Mouse (Mus musculus) limb, embryonic 14.5 days (tissue): Measurements from ENCODE around the gene Jazf1. TPM values are rescaled to one million over a fixed set of nuclear protein-coding genes. Genes with fewer than 3 reads are reported as not detected.

ENCODE experiments used
- ATAC-seq: fragments of 200-750 bp; cut with Nextera tagmentation; 2 replicates; pipeline ENCODE4 v1.8.0; 2017; ENCODE audit warnings: low read depth, moderate number of reproducible peaks, moderate TSS enrichment; ENCODE audit not compliant: low FRiP score
- DNase-seq: peaks from one replicate; pipeline ENCODE4 v3.0.0-alpha.2; 2015; ENCODE audit warnings: low spot score
- H3K27ac ChIP-seq: fragments of 300-500 bp; sonication (generic); replicated peaks from 2 replicates; pipeline ENCODE4 v1.5.1; 2014; ENCODE audit warnings: low read depth, mild to moderate bottlenecking, low read length, moderate library complexity, mixed read lengths
- H3K27me3 ChIP-seq: fragments of 300-500 bp; sonication (generic); 2 replicates; pipeline ENCODE4 v1.6.1; 2014; ENCODE audit warnings: low read length, mixed read lengths; ENCODE audit not compliant: control insufficient read depth, insufficient read depth
- H3K36me3 ChIP-seq: fragments of 300-500 bp; sonication (generic); 2 replicates; pipeline ENCODE4 v1.6.1; 2014; ENCODE audit warnings: mild to moderate bottlenecking, low read length, moderate library complexity, mixed read lengths; ENCODE audit not compliant: control insufficient read depth, insufficient read depth
- H3K4me1 ChIP-seq: fragments of 300-500 bp; sonication (generic); 2 replicates; pipeline ENCODE4 v1.6.1; 2014; ENCODE audit warnings: antibody characterized with exemption, low read length, mixed read lengths; ENCODE audit not compliant: control insufficient read depth, insufficient read depth
- H3K4me2 ChIP-seq: fragments of 300-500 bp; sonication (generic); replicated peaks from 2 replicates; pipeline ENCODE4 v1.6.1; 2014; ENCODE audit warnings: low read depth, mild to moderate bottlenecking, low read length, moderate library complexity; ENCODE audit not compliant: severe bottlenecking
- H3K4me3 ChIP-seq: fragments of 300-500 bp; sonication (generic); replicated peaks from 2 replicates; pipeline ENCODE4 v1.5.1; 2014; ENCODE audit warnings: low read length
- H3K9ac ChIP-seq: fragments of 300-500 bp; sonication (generic); 2 replicates; pipeline ENCODE4 v1.6.1; 2014; ENCODE audit warnings: mild to moderate bottlenecking, low read depth, low read length, moderate library complexity; ENCODE audit not compliant: severe bottlenecking
- H3K9me3 ChIP-seq: fragments of 300-500 bp; sonication (generic); 2 replicates; pipeline ENCODE4 v1.6.1; 2016; ENCODE audit warnings: low read length; ENCODE audit not compliant: control insufficient read depth
- POLR2A ChIP-seq: fragments of 200-500 bp; IDR thresholded peaks from 2 replicates; pipeline ENCODE4 v1.8.0; 2012; ENCODE audit warnings: inconsistent platforms, mild to moderate bottlenecking, moderate library complexity, borderline replicate concordance; ENCODE audit not compliant: insufficient read depth, insufficient read length; ENCODE audit errors: extremely low read depth
- WGBS: fragments of 180-500 bp; shearing (Covaris S2); extraction: QIAGEN DNeasy Blood & Tissue Kit; methylation state at CpG from one replicate; pipeline ENCODE4 v1.1.7; 2014; 5-methylcytosine and 5-hydroxymethylcytosine counted together
- polyA plus RNA-seq, 2 experiments: library from polyadenylated mRNA; depleted of rRNA in 1 of 2; stranded (reverse) in 1 of 2; unstranded in 1 of 2; fragments of >200 nt; fragmentation: Nextera tagmentation in 1 of 2; extraction: Ambion mirVana in 1 of 2; gene quantifications; 2 replicates each; pipeline versions ENCODE4 v1.2.1 to v1.2.3; 2012 to 2014

Jazf1 gene
- polyA plus RNA-seq, 2 experiments: 13.2 to 22.0 TPM

DNA sequence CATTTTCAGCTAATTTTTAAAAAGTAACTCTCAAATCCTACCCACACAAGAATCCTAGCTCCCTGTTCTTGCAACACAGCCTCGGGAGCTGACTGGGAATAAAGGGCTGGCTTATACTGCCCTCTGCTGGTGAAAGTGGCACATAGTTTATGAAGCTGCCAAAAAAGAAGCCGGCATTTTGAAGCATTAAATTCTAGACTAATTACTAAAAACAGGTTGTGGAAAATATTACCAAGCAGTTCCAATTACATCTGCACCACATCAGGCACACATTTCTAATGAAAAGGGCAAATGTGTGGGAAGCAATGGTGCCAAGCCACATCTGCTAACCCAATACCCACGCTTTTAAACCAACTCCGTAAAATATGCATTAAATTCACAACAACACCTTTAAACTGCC, 81.0 kb downstream of the Jazf1 start:
- Histone ChIP-seq H3K4me2 (no peak overlapping the region), H3K36me3 (no peaks in the 10 kb centered on the region), H3K27ac (no peak overlapping the region), H3K9ac (no peak overlapping the region), H3K27me3 (no peaks in the 10 kb centered on the region), H3K4me1 (no peaks in the 10 kb centered on the region; the same call in 1 of the 2 replicates), H3K9me3 (no peaks in the 10 kb centered on the region), H3K4me3 (no peak overlapping the region)
- WGBS: 26% methylated on average over 4 of the region's 4 CpGs
- DNase-seq: peak; percentile 71
- TF ChIP-seq POLR2A: no peak
- ATAC-seq: peak; percentile 63

GRCm38 (mm10) chr6:52982175-52982574, 86.3 kb downstream of the Jazf1 start:
- H3K27ac ChIP-seq: no peak overlapping the region
- TF ChIP-seq POLR2A: no peak
- H3K36me3 ChIP-seq: no peaks in the 10 kb centered on the region
- H3K4me2 ChIP-seq: no peak overlapping the region
- H3K9ac ChIP-seq: no peak overlapping the region
- H3K4me1 ChIP-seq: no peaks in the 10 kb centered on the region
- 74% methylated on average over 6 of the region's 6 CpGs for WGBS
- no peaks in the 10 kb centered on the region for H3K9me3 ChIP-seq
- no peaks in the 10 kb centered on the region for H3K27me3 ChIP-seq
- no peak overlapping the region for H3K4me3 ChIP-seq
- no peak for DNase-seq
- ATAC-seq: no peak

DNA sequence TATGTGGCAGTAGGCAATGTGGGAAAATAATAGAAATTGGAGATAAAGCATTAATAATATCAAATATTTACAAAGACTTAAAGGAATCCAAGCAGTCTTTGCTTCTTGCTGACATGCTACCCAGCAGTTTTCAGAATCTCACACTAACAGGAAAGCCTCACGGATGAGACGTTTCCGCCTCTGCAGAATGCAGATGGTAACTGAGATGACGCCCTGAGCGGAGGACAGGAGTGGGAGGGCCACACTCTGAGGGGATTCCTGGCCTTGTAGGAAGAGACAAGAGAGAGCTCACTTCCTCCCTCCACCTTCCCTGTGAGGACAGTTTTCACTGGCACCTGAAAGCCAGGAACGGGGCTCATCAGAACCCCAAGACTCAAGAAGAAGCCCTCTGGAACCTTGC, 88.9 kb downstream of the Jazf1 start:
- H3K9ac ChIP-seq: no peak overlapping the region
- ATAC-seq (no peak), DNase-seq (no peak)
- WGBS: 87% methylated on average over 6 of the region's 6 CpGs
- H3K27ac ChIP-seq: no peak overlapping the region
- no peaks in the 10 kb centered on the region; the same call in 1 of the 2 replicates for H3K4me1 ChIP-seq
- no peak for TF ChIP-seq POLR2A
- no peaks in the 10 kb centered on the region for H3K9me3 ChIP-seq
- H3K36me3 ChIP-seq: no peaks in the 10 kb centered on the region
- no peaks in the 10 kb centered on the region for H3K27me3 ChIP-seq
- no peak overlapping the region for H3K4me2 ChIP-seq
- no peak overlapping the region for H3K4me3 ChIP-seq

DNA sequence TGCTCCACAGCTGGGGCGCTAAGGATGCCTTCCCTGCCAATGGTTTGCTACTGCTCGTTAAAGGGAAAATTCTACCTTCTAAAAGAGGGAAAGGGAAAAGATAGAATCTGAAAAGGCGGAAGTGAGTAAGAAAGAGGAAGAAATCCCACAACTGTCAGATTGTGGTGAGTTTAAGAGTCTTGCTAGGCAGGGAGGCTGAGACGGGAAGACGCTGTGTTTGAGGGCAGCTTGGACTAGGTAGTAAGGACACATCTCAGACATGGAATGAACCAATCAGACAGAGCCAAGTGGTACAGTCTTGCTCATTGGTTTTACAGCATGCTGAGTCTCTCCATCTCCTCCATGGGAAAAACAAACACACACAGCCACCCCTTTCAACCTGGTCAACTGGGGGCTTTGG, 95.1 kb downstream of the Jazf1 start:
- Histone ChIP-seq H3K4me2 (no peak overlapping the region), H3K4me1 (peaks cover 8% of the 10 kb centered on the region), H3K4me3 (no peak overlapping the region), H3K27me3 (no peaks in the 10 kb centered on the region), H3K36me3 (no peaks in the 10 kb centered on the region), H3K9ac (no peak overlapping the region), H3K27ac (no peak overlapping the region), H3K9me3 (no peaks in the 10 kb centered on the region)
- WGBS: 83% methylated on average over 5 of the region's 5 CpGs
- no peak for TF ChIP-seq POLR2A
- DNase-seq (no peak), ATAC-seq (no peak)

DNA sequence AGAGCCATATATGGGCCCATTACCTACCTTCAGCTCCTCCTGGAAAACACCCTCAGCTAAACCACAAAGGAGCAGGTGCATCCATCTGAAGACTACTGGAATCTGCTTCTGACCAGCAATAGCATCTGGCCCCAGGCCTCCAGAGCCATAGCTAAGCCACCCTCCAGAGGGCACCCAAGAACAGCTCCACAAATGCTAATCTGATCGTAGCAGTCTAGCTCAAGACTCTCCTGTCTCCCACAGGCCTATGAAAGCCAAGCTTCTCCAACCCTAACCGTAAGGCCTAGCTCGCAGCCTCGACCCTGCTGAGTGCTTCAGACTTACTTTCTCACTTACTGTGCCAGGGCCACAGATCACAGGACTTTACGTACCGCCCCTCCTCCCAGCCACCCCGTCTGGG, 96.3 kb downstream of the Jazf1 start:
- ATAC-seq (no peak), DNase-seq (no peak)
- Histone ChIP-seq H3K27ac (no peak overlapping the region), H3K36me3 (no peaks in the 10 kb centered on the region), H3K4me3 (no peak overlapping the region), H3K9me3 (no peaks in the 10 kb centered on the region), H3K4me1 (peaks cover 17% of the 10 kb centered on the region), H3K27me3 (no peaks in the 10 kb centered on the region), H3K9ac (no peak overlapping the region), H3K4me2 (no peak overlapping the region)
- 69% methylated on average over 7 of the region's 7 CpGs for WGBS
- TF ChIP-seq POLR2A: no peak

GRCm38 (mm10) chr6:52969717-52970261, 98.6 kb downstream of the Jazf1 start:
- Histone ChIP-seq H3K4me1 (peaks cover 36% of the 10 kb centered on the region), H3K36me3 (no peaks in the 10 kb centered on the region), H3K9ac (no peak overlapping the region), H3K27ac (no peak overlapping the region), H3K4me2 (no peak overlapping the region), H3K9me3 (no peaks in the 10 kb centered on the region), H3K4me3 (no peak overlapping the region), H3K27me3 (no peaks in the 10 kb centered on the region)
- 89% methylated on average over 2 of the region's 2 CpGs for WGBS
- no peak for TF ChIP-seq POLR2A
- ATAC-seq (no peak), DNase-seq (peak; percentile 72)
